Mouse (Mus musculus): ENCODE measurements around the gene Dnhd1. TPM values are rescaled to one million over a fixed set of nuclear protein-coding genes. Genes with fewer than 3 reads are reported as not detected.

The Dnhd1 gene
- polyA plus RNA-seq, 1 experiment from 2014 or later: 0.96 TPM

- Histone ChIP-seq H3K27me3 (no peaks in the 10 kb centered on the region), H3K4me2 (peak within 1 kb of the TSS; percentile 92), H3K9me3 (no peaks in the 10 kb centered on the region), H3K4me3 (replicated peaks) (peak within 1 kb of the TSS; percentile 93), H3K36me3 (replicated peaks) (peaks cover 55% of the 10 kb centered on the region), H3K4me1 (peaks cover 13% of the 10 kb centered on the region), H3K27ac (peak within 1 kb of the TSS; percentile 78), H3K9ac (peak within 1 kb of the TSS; percentile 92)
- WGBS: under 1% methylated on average over 67 of the region's 67 CpGs
- peak; percentile 98 for ATAC-seq (ENCODE audit: low FRiP score)
Measured at GRCm38 (mm10) chr7:105743926-105744590, 93.4 kb downstream of the Dnhd1 start, which contains the start of gene Taf10. Gene Taf10, minus strand, starts transcription at chr7:105744361.

GRCm38 (mm10) chr7:105747776-105748175, 97.1 kb downstream of the Dnhd1 start:
- 83% methylated on average over 2 of the region's 2 CpGs for WGBS

GRCm38 (mm10) chr7:105751491-105752433, 101.1 kb downstream of the Dnhd1 start, which contains the start of gene Tpp1:
Gene Tpp1, minus strand, starts transcription at chr7:105752235.
- peak within 1 kb of the TSS; percentile 71 for H3K9ac ChIP-seq
- peak; percentile 96 for ATAC-seq (ENCODE audit: low FRiP score)
- peak within 1 kb of the TSS; percentile 52 for H3K4me3 ChIP-seq (replicated peaks)
- 22% methylated on average over 20 of the region's 20 CpGs for WGBS
- peak within 1 kb of the TSS; percentile 71 for H3K4me2 ChIP-seq
- no peaks in the 10 kb centered on the region for H3K9me3 ChIP-seq
- peaks cover 57% of the 10 kb centered on the region for H3K36me3 ChIP-seq (replicated peaks)
- H3K4me1 ChIP-seq: peaks cover 17% of the 10 kb centered on the region
- H3K27me3 ChIP-seq: no peaks in the 10 kb centered on the region
- peak within 1 kb of the TSS; percentile 68; the same call in 1 of the 2 replicates for H3K27ac ChIP-seq

More at GRCm38 (mm10) chr7:105747776-105748175, 97.1 kb downstream of the Dnhd1 start:
- Histone ChIP-seq H3K36me3 (replicated peaks) (peaks cover 26% of the 10 kb centered on the region), H3K27ac (no peak overlapping the region), H3K4me1 (peaks cover 28% of the 10 kb centered on the region), H3K9ac (no peak overlapping the region), H3K27me3 (no peaks in the 10 kb centered on the region), H3K9me3 (no peaks in the 10 kb centered on the region), H3K4me3 (replicated peaks) (no peak overlapping the region), H3K4me2 (no peak overlapping the region)
- no peak for ATAC-seq (ENCODE audit: low FRiP score)

GRCm38 (mm10) chr7:105752716-105753115, 102.1 kb downstream of the Dnhd1 start:
- 88% methylated on average over 2 of the region's 2 CpGs for WGBS

GRCm38 (mm10) chr7:105753281-105753680, 102.7 kb downstream of the Dnhd1 start:
- no peak for ATAC-seq (ENCODE audit: low FRiP score)
- peaks cover 67% of the 10 kb centered on the region for H3K36me3 ChIP-seq (replicated peaks)
- WGBS: 91% methylated on average over 10 of the region's 10 CpGs

More at GRCm38 (mm10) chr7:105752716-105753115, 102.1 kb downstream of the Dnhd1 start:
- peaks cover 64% of the 10 kb centered on the region for H3K36me3 ChIP-seq (replicated peaks)
- no peak overlapping the region for H3K9ac ChIP-seq
- peak overlapping the region; percentile 8; the same call in 1 of the 2 replicates for H3K27ac ChIP-seq
- H3K27me3 ChIP-seq: no peaks in the 10 kb centered on the region
- H3K4me3 ChIP-seq (replicated peaks): no peak overlapping the region
- 0 out of 2 replicates have a peak, but pooled peaks have one; percentile 1 for ATAC-seq (ENCODE audit: low FRiP score)
- H3K4me1 ChIP-seq: peaks cover 17% of the 10 kb centered on the region
- no peak overlapping the region for H3K4me2 ChIP-seq
- H3K9me3 ChIP-seq: no peaks in the 10 kb centered on the region

GRCm38 (mm10) chr7:105761813-105762484, 111.3 kb downstream of the Dnhd1 start:
- no peak overlapping the region for H3K27ac ChIP-seq
- ATAC-seq (ENCODE audit: low FRiP score): 0 out of 2 replicates have a peak, but pooled peaks have one; percentile 17
- H3K36me3 ChIP-seq (replicated peaks): peaks cover 88% of the 10 kb centered on the region
- H3K9me3 ChIP-seq: no peaks in the 10 kb centered on the region
- peak overlapping the region; percentile 8; the same call in 1 of the 2 replicates for H3K4me2 ChIP-seq
- 0 out of 2 replicates have a peak, but pooled peaks cover 2% of the 10 kb centered on the region for H3K4me1 ChIP-seq
- no peak overlapping the region for H3K9ac ChIP-seq
- H3K27me3 ChIP-seq: peaks cover 39% of the 10 kb centered on the region
- no peak overlapping the region for H3K4me3 ChIP-seq (replicated peaks)
- WGBS: 17% methylated on average over 51 of the region's 51 CpGs

More at GRCm38 (mm10) chr7:105753281-105753680, 102.7 kb downstream of the Dnhd1 start:
- no peak overlapping the region for H3K4me2 ChIP-seq
- H3K4me3 ChIP-seq (replicated peaks): no peak overlapping the region
- no peaks in the 10 kb centered on the region for H3K9me3 ChIP-seq
- H3K27ac ChIP-seq: no peak overlapping the region
- no peaks in the 10 kb centered on the region for H3K27me3 ChIP-seq
- peaks cover 17% of the 10 kb centered on the region for H3K4me1 ChIP-seq
- no peak overlapping the region for H3K9ac ChIP-seq

GRCm38 (mm10) chr7:105762517-105763270, 112.1 kb downstream of the Dnhd1 start:
- Histone ChIP-seq H3K4me2 (peak overlapping the region; percentile 8; the same call in 1 of the 2 replicates), H3K4me3 (replicated peaks) (no peak overlapping the region), H3K36me3 (replicated peaks) (peaks cover 84% of the 10 kb centered on the region), H3K4me1 (peaks cover 7% of the 10 kb centered on the region), H3K27ac (no peak overlapping the region), H3K9ac (no peak overlapping the region), H3K27me3 (peaks cover 39% of the 10 kb centered on the region), H3K9me3 (no peaks in the 10 kb centered on the region)
- ATAC-seq (ENCODE audit: low FRiP score): peak; percentile 37; the same call in 1 of the 2 replicates
- WGBS: 19% methylated on average over 55 of the region's 55 CpGs

- Histone ChIP-seq H3K27ac (no peak overlapping the region), H3K4me3 (replicated peaks) (no peak overlapping the region), H3K4me2 (no peak overlapping the region), H3K4me1 (peaks cover 22% of the 10 kb centered on the region), H3K9me3 (no peaks in the 10 kb centered on the region), H3K27me3 (peaks cover 39% of the 10 kb centered on the region), H3K9ac (no peak overlapping the region), H3K36me3 (replicated peaks) (peaks cover 80% of the 10 kb centered on the region)
- WGBS: 92% methylated on average over 11 of the region's 11 CpGs
- ATAC-seq (ENCODE audit: low FRiP score): no peak
Measured at GRCm38 (mm10) chr7:105764331-105764730, 113.7 kb downstream of the Dnhd1 start.

- H3K4me1 ChIP-seq: peaks cover 22% of the 10 kb centered on the region
- WGBS: 18% methylated on average over 6 of the region's 6 CpGs
- H3K27me3 ChIP-seq: peaks cover 27% of the 10 kb centered on the region
- ATAC-seq (ENCODE audit: low FRiP score): peak; percentile 27; the same call in 1 of the 2 replicates
- H3K9me3 ChIP-seq: no peaks in the 10 kb centered on the region
- H3K9ac ChIP-seq: no peak overlapping the region
- no peak overlapping the region for H3K4me2 ChIP-seq
- H3K4me3 ChIP-seq (replicated peaks): no peak overlapping the region
- no peak overlapping the region for H3K27ac ChIP-seq
- peaks cover 92% of the 10 kb centered on the region for H3K36me3 ChIP-seq (replicated peaks)
Measured at GRCm38 (mm10) chr7:105767729-105768165, 117.1 kb downstream of the Dnhd1 start.

GRCm38 (mm10) chr7:105769959-105770358, 119.3 kb downstream of the Dnhd1 start:
- H3K9me3 ChIP-seq: no peaks in the 10 kb centered on the region
- H3K4me3 ChIP-seq (replicated peaks): no peak overlapping the region
- peaks cover 32% of the 10 kb centered on the region for H3K4me1 ChIP-seq
- H3K9ac ChIP-seq: no peak overlapping the region
- no peak overlapping the region for H3K4me2 ChIP-seq
- peaks cover 79% of the 10 kb centered on the region for H3K36me3 ChIP-seq (replicated peaks)
- no peak overlapping the region for H3K27ac ChIP-seq
- ATAC-seq (ENCODE audit: low FRiP score): no peak
- H3K27me3 ChIP-seq: peaks cover 5% of the 10 kb centered on the region
- WGBS: 94% methylated on average over 3 of the region's 3 CpGs
